In the genomic region with DNA sequence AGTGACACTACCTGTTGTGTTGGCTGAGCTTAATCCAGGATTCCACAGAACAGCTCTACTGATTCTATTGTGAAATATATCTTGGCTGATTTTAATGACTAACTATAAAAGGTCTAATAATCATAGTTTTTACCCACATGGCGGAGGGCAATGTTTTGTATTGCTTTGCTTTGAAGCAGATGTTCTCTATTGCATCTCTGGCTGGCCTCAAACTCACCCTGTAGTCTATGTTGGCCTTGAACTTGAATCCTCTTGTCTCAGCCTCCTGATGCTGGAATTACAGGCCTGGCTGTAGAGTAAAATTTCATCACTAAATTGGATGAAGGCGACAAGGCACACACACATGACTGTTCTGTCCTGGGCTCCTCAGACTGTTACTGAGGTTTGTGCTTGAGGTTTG, we compare ENCODE assay signal across 17 mouse cellular contexts.
"Had no signal": no experiment of that assay in that cellular context is flagged by ENCODE, and none has a peak within 500 bp of the region (broad histone marks: within the 10 kb centered on the region; RNA-seq: fewer than 3 reads in every experiment).

No protein-coding gene starts in this region.

- H3K27me3 ChIP-seq: kidney, embryonic 15.5 days; limb, embryonic 12.5 days; limb, embryonic 15.5 days; liver, embryonic 12.5 days; liver, embryonic 15.5 days; midbrain, embryonic 12.5 days; midbrain, embryonic 15.5 days; neural tube, embryonic 13.5 days had no signal

- ATAC-seq: liver, embryonic 12.5 days; midbrain, embryonic 15.5 days had no signal

- H3K9ac ChIP-seq: kidney, embryonic 15.5 days; limb, embryonic 12.5 days; limb, embryonic 15.5 days; liver, embryonic 12.5 days; liver, embryonic 15.5 days; midbrain, embryonic 12.5 days; midbrain, embryonic 15.5 days; neural tube, embryonic 13.5 days had no signal

- DNase-seq: kidney, adult 11 months; kidney, adult 8-10 months; kidney, postnatal 10 days; kidney, postnatal 36 days; left cerebral cortex, postnatal 4 days; lung, adult 2 months; thymus, adult 18-20 months; thymus, postnatal 36 days had no signal

- H3K4me1 ChIP-seq: kidney, embryonic 15.5 days; liver, embryonic 15.5 days; midbrain, embryonic 12.5 days; midbrain, embryonic 15.5 days; neural tube, embryonic 13.5 days had no signal

- H3K9me3 ChIP-seq: kidney, embryonic 15.5 days; limb, embryonic 15.5 days; liver, embryonic 12.5 days; liver, embryonic 15.5 days; midbrain, embryonic 12.5 days; midbrain, embryonic 15.5 days; neural tube, embryonic 13.5 days had no signal

- H3K27ac ChIP-seq: kidney, embryonic 15.5 days; limb, embryonic 12.5 days; limb, embryonic 15.5 days; liver, embryonic 12.5 days; liver, embryonic 15.5 days; macrophage; midbrain, embryonic 12.5 days; midbrain, embryonic 15.5 days; neural tube, embryonic 13.5 days had no signal

- H3K36me3 ChIP-seq: kidney, embryonic 15.5 days; limb, embryonic 12.5 days; limb, embryonic 15.5 days; liver, embryonic 12.5 days; liver, embryonic 15.5 days; midbrain, embryonic 12.5 days; midbrain, embryonic 15.5 days; neural tube, embryonic 13.5 days had no signal

- H3K4me2 ChIP-seq: kidney, embryonic 15.5 days; limb, embryonic 12.5 days; limb, embryonic 15.5 days; liver, embryonic 12.5 days; liver, embryonic 15.5 days; midbrain, embryonic 12.5 days; midbrain, embryonic 15.5 days; neural tube, embryonic 13.5 days had no signal

- H3K4me3 ChIP-seq: kidney, embryonic 15.5 days; limb, embryonic 12.5 days; limb, embryonic 15.5 days; liver, embryonic 12.5 days; liver, embryonic 15.5 days; midbrain, embryonic 12.5 days; midbrain, embryonic 15.5 days; neural tube, embryonic 13.5 days had no signal
